Mouse (Mus musculus): Measurements from ENCODE around the gene Swi5. TPM values are rescaled to one million over a fixed set of nuclear protein-coding genes. Genes with fewer than 3 reads are reported as not detected.

Swi5 gene
- 156 and 158 TPM in 2 replicates for polyA plus RNA-seq (2015; fragmentation: Nextera tagmentation; extraction: Ambion mirVana)

GRCm38 (mm10) chr2:32287923-32288367 lies at the start of gene Swi5:
Swi5 (minus strand) TSS chr2:32288075.
- Histone ChIP-seq H3K27me3 (no peaks in the 10 kb centered on the region), H3K4me3 (replicated peaks) (peak within 1 kb of the TSS; percentile 90), H3K4me2 (peak within 1 kb of the TSS; percentile 89), H3K9ac (peak within 1 kb of the TSS; percentile 90), H3K4me1 (replicated peaks) (peaks cover 37% of the 10 kb centered on the region), H3K27ac (replicated peaks) (peak within 1 kb of the TSS; percentile 84), H3K9me3 (replicated peaks) (no peaks in the 10 kb centered on the region), H3K36me3 (replicated peaks) (peaks cover 18% of the 10 kb centered on the region; the same call in 1 of the 2 replicates)
- under 1% methylated on average over 41 of the region's 41 CpGs for WGBS (ENCODE audit: insufficient replicate concordance)
- peak; percentile 97 for ATAC-seq (ENCODE audit: insufficient read depth)

- ATAC-seq (ENCODE audit: insufficient read depth): no peak
- no peak overlapping the region for H3K9ac ChIP-seq
Measured at GRCm38 (mm10) chr2:32335888-32336287, 48.0 kb upstream of the Swi5 start.

GRCm38 (mm10) chr2:32332159-32332558 lies 44.3 kb upstream of the Swi5 start:
- Histone ChIP-seq H3K9me3 (replicated peaks) (no peaks in the 10 kb centered on the region), H3K27me3 (peaks cover 36% of the 10 kb centered on the region), H3K4me3 (replicated peaks) (no peak overlapping the region), H3K36me3 (replicated peaks) (no peaks in the 10 kb centered on the region), H3K27ac (replicated peaks) (no peak overlapping the region), H3K4me1 (replicated peaks) (no peaks in the 10 kb centered on the region), H3K9ac (no peak overlapping the region), H3K4me2 (no peak overlapping the region)
- no peak for ATAC-seq (ENCODE audit: insufficient read depth)
- 69% methylated on average over 5 of the region's 5 CpGs for WGBS (ENCODE audit: insufficient replicate concordance)

More at GRCm38 (mm10) chr2:32335888-32336287, 48.0 kb upstream of the Swi5 start:
- H3K27me3 ChIP-seq: peaks cover 42% of the 10 kb centered on the region
- WGBS (ENCODE audit: insufficient replicate concordance): 30% methylated on average over 15 of the region's 15 CpGs
- H3K9me3 ChIP-seq (replicated peaks): no peaks in the 10 kb centered on the region
- H3K4me2 ChIP-seq: no peak overlapping the region
- no peaks in the 10 kb centered on the region for H3K36me3 ChIP-seq (replicated peaks)
- no peak overlapping the region for H3K4me3 ChIP-seq (replicated peaks)
- H3K27ac ChIP-seq (replicated peaks): no peak overlapping the region
- no peaks in the 10 kb centered on the region for H3K4me1 ChIP-seq (replicated peaks)

GRCm38 (mm10) chr2:32329531-32329930 lies 41.7 kb upstream of the Swi5 start:
- no peak overlapping the region for H3K4me2 ChIP-seq
- no peaks in the 10 kb centered on the region for H3K9me3 ChIP-seq (replicated peaks)
- H3K36me3 ChIP-seq (replicated peaks): no peaks in the 10 kb centered on the region
- no peak for ATAC-seq (ENCODE audit: insufficient read depth)
- no peak overlapping the region for H3K9ac ChIP-seq
- 54% methylated on average over 6 of the region's 6 CpGs for WGBS (ENCODE audit: insufficient replicate concordance)
- H3K27ac ChIP-seq (replicated peaks): no peak overlapping the region
- peaks cover 11% of the 10 kb centered on the region; the same call in 1 of the 2 replicates for H3K27me3 ChIP-seq
- no peak overlapping the region for H3K4me3 ChIP-seq (replicated peaks)
- H3K4me1 ChIP-seq (replicated peaks): no peaks in the 10 kb centered on the region

GRCm38 (mm10) chr2:32328911-32329460 lies 41.1 kb upstream of the Swi5 start:
- Histone ChIP-seq H3K4me1 (replicated peaks) (no peaks in the 10 kb centered on the region), H3K27ac (replicated peaks) (no peak overlapping the region), H3K27me3 (peaks cover 11% of the 10 kb centered on the region; the same call in 1 of the 2 replicates), H3K4me2 (no peak overlapping the region), H3K4me3 (replicated peaks) (no peak overlapping the region), H3K9me3 (replicated peaks) (no peaks in the 10 kb centered on the region), H3K36me3 (replicated peaks) (no peaks in the 10 kb centered on the region), H3K9ac (no peak overlapping the region)
- no peak for ATAC-seq (ENCODE audit: insufficient read depth)
- WGBS (ENCODE audit: insufficient replicate concordance): 43% methylated on average over 13 of the region's 13 CpGs

- WGBS (ENCODE audit: insufficient replicate concordance): 72% methylated on average over 4 of the region's 4 CpGs
- no peaks in the 10 kb centered on the region for H3K36me3 ChIP-seq (replicated peaks)
- H3K4me3 ChIP-seq (replicated peaks): no peak overlapping the region
- H3K9me3 ChIP-seq (replicated peaks): no peaks in the 10 kb centered on the region
- H3K9ac ChIP-seq: no peak overlapping the region
- H3K4me2 ChIP-seq: no peak overlapping the region
- no peaks in the 10 kb centered on the region for H3K4me1 ChIP-seq (replicated peaks)
- H3K27ac ChIP-seq (replicated peaks): no peak overlapping the region
- H3K27me3 ChIP-seq: peaks cover 8% of the 10 kb centered on the region; the same call in 1 of the 2 replicates
- ATAC-seq (ENCODE audit: insufficient read depth): no peak
Measured at GRCm38 (mm10) chr2:32327200-32327599, 39.3 kb upstream of the Swi5 start.

GRCm38 (mm10) chr2:32325342-32325741 lies 37.5 kb upstream of the Swi5 start:
- H3K4me2 ChIP-seq: no peak overlapping the region
- H3K9me3 ChIP-seq (replicated peaks): no peaks in the 10 kb centered on the region
- no peak overlapping the region for H3K27ac ChIP-seq (replicated peaks)
- WGBS (ENCODE audit: insufficient replicate concordance): 40% methylated on average over 7 of the region's 7 CpGs
- no peaks in the 10 kb centered on the region for H3K36me3 ChIP-seq (replicated peaks)
- H3K4me3 ChIP-seq (replicated peaks): no peak overlapping the region
- H3K4me1 ChIP-seq (replicated peaks): no peaks in the 10 kb centered on the region
- no peak overlapping the region for H3K9ac ChIP-seq
- peaks cover 14% of the 10 kb centered on the region for H3K27me3 ChIP-seq
- ATAC-seq (ENCODE audit: insufficient read depth): no peak

- 44% methylated on average over 4 of the region's 4 CpGs for WGBS (ENCODE audit: insufficient replicate concordance)
- no peak for ATAC-seq (ENCODE audit: insufficient read depth)
- H3K4me3 ChIP-seq (replicated peaks): no peak overlapping the region
- H3K4me2 ChIP-seq: no peak overlapping the region
- no peaks in the 10 kb centered on the region for H3K36me3 ChIP-seq (replicated peaks)
- no peak overlapping the region for H3K27ac ChIP-seq (replicated peaks)
- no peak overlapping the region for H3K9ac ChIP-seq
- peaks cover 21% of the 10 kb centered on the region for H3K27me3 ChIP-seq
- no peaks in the 10 kb centered on the region for H3K4me1 ChIP-seq (replicated peaks)
- no peaks in the 10 kb centered on the region for H3K9me3 ChIP-seq (replicated peaks)
Measured at GRCm38 (mm10) chr2:32324322-32324721, 36.4 kb upstream of the Swi5 start.

GRCm38 (mm10) chr2:32322754-32323741 lies 35.2 kb upstream of the Swi5 start:
- no peak overlapping the region for H3K9ac ChIP-seq
- no peak for ATAC-seq (ENCODE audit: insufficient read depth)
- H3K4me2 ChIP-seq: no peak overlapping the region
- H3K9me3 ChIP-seq (replicated peaks): no peaks in the 10 kb centered on the region
- H3K4me3 ChIP-seq (replicated peaks): no peak overlapping the region
- H3K36me3 ChIP-seq (replicated peaks): no peaks in the 10 kb centered on the region
- no peaks in the 10 kb centered on the region for H3K4me1 ChIP-seq (replicated peaks)
- no peak overlapping the region for H3K27ac ChIP-seq (replicated peaks)
- peaks cover 26% of the 10 kb centered on the region for H3K27me3 ChIP-seq
- 65% methylated on average over 7 of the region's 7 CpGs for WGBS (ENCODE audit: insufficient replicate concordance)

- no peaks in the 10 kb centered on the region for H3K9me3 ChIP-seq (replicated peaks)
- WGBS (ENCODE audit: insufficient replicate concordance): 57% methylated on average over 9 of the region's 9 CpGs
- 0 out of 2 replicates have a peak, but pooled peaks have one; percentile 33 for ATAC-seq (ENCODE audit: insufficient read depth)
- no peak overlapping the region for H3K27ac ChIP-seq (replicated peaks)
- H3K4me1 ChIP-seq (replicated peaks): no peaks in the 10 kb centered on the region
- no peak overlapping the region for H3K9ac ChIP-seq
- no peak overlapping the region for H3K4me3 ChIP-seq (replicated peaks)
- H3K4me2 ChIP-seq: no peak overlapping the region
- H3K36me3 ChIP-seq (replicated peaks): no peaks in the 10 kb centered on the region
- peaks cover 39% of the 10 kb centered on the region for H3K27me3 ChIP-seq
Measured at GRCm38 (mm10) chr2:32321591-32322298, 33.9 kb upstream of the Swi5 start.

- Histone ChIP-seq H3K4me3 (replicated peaks) (no peak overlapping the region), H3K4me1 (replicated peaks) (no peaks in the 10 kb centered on the region), H3K36me3 (replicated peaks) (no peaks in the 10 kb centered on the region), H3K9me3 (replicated peaks) (no peaks in the 10 kb centered on the region), H3K9ac (no peak overlapping the region), H3K4me2 (no peak overlapping the region), H3K27ac (replicated peaks) (no peak overlapping the region), H3K27me3 (peaks cover 48% of the 10 kb centered on the region)
- no peak for ATAC-seq (ENCODE audit: insufficient read depth)
- 53% methylated on average over 11 of the region's 11 CpGs for WGBS (ENCODE audit: insufficient replicate concordance)
Measured at GRCm38 (mm10) chr2:32320721-32321120, 32.8 kb upstream of the Swi5 start.

Measured in liver, embryonic 15.5 days (tissue).